Mouse (Mus musculus) lung, postnatal 36 days (tissue): ENCODE results near the gene Cops9.

Experiments
- DNase-seq: peaks from one replicate; pipeline ENCODE4 v3.0.0; 2022; ENCODE audit warnings: mixed read lengths

The Cops9 gene

GRCm38 (mm10) chr1:92641514-92642272 is at the start of gene Cops9:
Gene Cops9 (minus strand): TSS chr1:92641985.
- peak; percentile 93 for DNase-seq

- DNase-seq, result no peak
These were observed 49.5 kb upstream of the Cops9 start for GRCm38 (mm10) chr1:92691166-92691844.

- no peak for DNase-seq
These were observed 45.2 kb upstream of the Cops9 start for GRCm38 (mm10) chr1:92686994-92687393.

- no peak for DNase-seq
These were observed 41.4 kb upstream of the Cops9 start for GRCm38 (mm10) chr1:92683151-92683550.

- DNase-seq, result no peak
These were observed 39.2 kb upstream of the Cops9 start for GRCm38 (mm10) chr1:92680668-92681603.

- no peak for DNase-seq
These were observed 37.0 kb upstream of the Cops9 start for GRCm38 (mm10) chr1:92678757-92679156.

GRCm38 (mm10) chr1:92676676-92676975 is 34.8 kb upstream of the Cops9 start:
- peak; percentile 11 for DNase-seq

- peak; percentile 34 for DNase-seq
These were observed 34.3 kb upstream of the Cops9 start for GRCm38 (mm10) chr1:92675932-92676675.

GRCm38 (mm10) chr1:92673258-92673782 is 31.5 kb upstream of the Cops9 start:
- DNase-seq, result peak; percentile 25

GRCm38 (mm10) chr1:92671326-92671725 is 29.5 kb upstream of the Cops9 start:
- DNase-seq, result no peak

- DNase-seq, result no peak
These were observed 27.6 kb upstream of the Cops9 start for GRCm38 (mm10) chr1:92669430-92669829.

- DNase-seq, result no peak
These were observed 25.3 kb upstream of the Cops9 start for GRCm38 (mm10) chr1:92667106-92667505.

- no peak for DNase-seq
These were observed 17.6 kb upstream of the Cops9 start for GRCm38 (mm10) chr1:92659392-92659791.

- no peak for DNase-seq
These were observed 15.4 kb upstream of the Cops9 start for GRCm38 (mm10) chr1:92657025-92657820.

GRCm38 (mm10) chr1:92654676-92655075 is 12.9 kb upstream of the Cops9 start:
- peak; percentile 29 for DNase-seq

GRCm38 (mm10) chr1:92653179-92653578 is 11.4 kb upstream of the Cops9 start:
- no peak for DNase-seq

- no peak for DNase-seq
These were observed 9.7 kb upstream of the Cops9 start for GRCm38 (mm10) chr1:92651467-92651866.

GRCm38 (mm10) chr1:92648673-92649072 is 6.9 kb upstream of the Cops9 start, which contains the start of gene Otos:
Gene Otos (minus strand): TSS chr1:92648841.
- peak; percentile 60 for DNase-seq

GRCm38 (mm10) chr1:92648197-92648596 is 6.4 kb upstream of the Cops9 start:
- no peak for DNase-seq

- peak; percentile 77 for DNase-seq
These were observed 6.0 kb upstream of the Cops9 start for GRCm38 (mm10) chr1:92647752-92648151.

- DNase-seq, result no peak
These were observed 5.2 kb upstream of the Cops9 start for GRCm38 (mm10) chr1:92647026-92647425.
